7 mouse cellular contexts compared by ENCODE assay signal in genomic region chr16:43573181-43573833, GRCm38 (mm10).
DNase-seq lines count a peak whose midpoint lies in the region; ATAC-seq and TF ChIP-seq lines count a peak whose summit lies in the region.

No protein-coding gene starts in this region.

- no peak overlapping the region for H3K4me2 ChIP-seq in neural tube, embryonic 12.5 days (replicated peaks)

- DNase-seq in lung, postnatal 10 days: peak; percentile 27
- no peak for DNase-seq in lung, adult 18-20 months
- DNase-seq in brain, embryonic 14.5 days (ENCODE audit: low read depth): peak; percentile 88
- peak; percentile 52 to 60 for DNase-seq in heart, postnatal 10 days
- no peak for DNase-seq in spleen, postnatal 36 days (ENCODE audit: low spot score in 2 of 2)
- DNase-seq in right cerebral cortex, postnatal 36 days (ENCODE audit: low spot score in 2 of 2): no peak

- WGBS in neural tube, embryonic 12.5 days: 47% methylated on average over 14 of the region's 14 CpGs

- H3K9ac ChIP-seq in neural tube, embryonic 12.5 days: no peak overlapping the region

- H3K4me3 ChIP-seq in neural tube, embryonic 12.5 days: no peak overlapping the region

- intact Hi-C loops in heart, postnatal 10 days (cut with DNase I): loop anchor here (2.0 to 10.0 kb wide), 4 partner anchors 33 to 209 kb away; no protein-coding TSS in a partner anchor

- H3K9me3 ChIP-seq in neural tube, embryonic 12.5 days: no peaks in the 10 kb centered on the region

- H3K27ac ChIP-seq in neural tube, embryonic 12.5 days: no peak overlapping the region

- peaks cover 17% of the 10 kb centered on the region for H3K36me3 ChIP-seq in neural tube, embryonic 12.5 days

- peak; percentile 67 for ATAC-seq in neural tube, embryonic 12.5 days (ENCODE audit: low FRiP score, low read depth)

- no peak for TF ChIP-seq CTCF in brain, embryonic 14.5 days (IDR thresholded peaks at IDR 0.05; ENCODE audit: borderline replicate concordance, extremely low read depth, insufficient read depth, insufficient read length)

- no peaks in the 10 kb centered on the region for H3K27me3 ChIP-seq in neural tube, embryonic 12.5 days (replicated peaks)

- peaks cover 24% of the 10 kb centered on the region for H3K4me1 ChIP-seq in neural tube, embryonic 12.5 days

- no peak for TF ChIP-seq POLR2A in brain, embryonic 14.5 days (IDR thresholded peaks at IDR 0.05; ENCODE audit: borderline replicate concordance, extremely low read depth, insufficient read depth, insufficient read length, poor library complexity, severe bottlenecking)

Comparison
In these comparisons a context has a peak if more than half of its experiments do, and no peak if none do; other contexts are left out.
1. DNase-seq: peak in lung, postnatal 10 days (single experiment), brain, embryonic 14.5 days (single experiment) and heart, postnatal 10 days (2 of 2); none in lung, adult 18-20 months (0 of 2), spleen, postnatal 36 days (0 of 2) and right cerebral cortex, postnatal 36 days (0 of 2).